Mouse (Mus musculus) heart, adult 2 months (tissue): ENCODE measurements around the gene Krr1. TPM values are rescaled to one million over a fixed set of nuclear protein-coding genes. Genes with fewer than 3 reads are reported as not detected.

ENCODE experiments used
- DNase-seq, 2 experiments: peaks; one replicate each; pipeline ENCODE4 v3.0.0; 2021
- H3K27ac ChIP-seq: fragments of 200-600 bp; 2 replicates; pipeline ENCODE4 v1.8.1; 2022
- H3K27me3 ChIP-seq: fragments of 200-500 bp; 2 replicates; pipeline ENCODE4 v1.6.1; 2012; ENCODE audit warnings: mild to moderate bottlenecking, low read length, inconsistent platforms, mixed read lengths; ENCODE audit not compliant: control insufficient read depth, insufficient read depth
- H3K36me3 ChIP-seq: fragments of 200-500 bp; 2 replicates; pipeline ENCODE4 v1.6.1; 2012; ENCODE audit warnings: low read length, inconsistent platforms; ENCODE audit not compliant: control insufficient read depth, insufficient read depth
- H3K4me1 ChIP-seq: fragments of 200-500 bp; 2 replicates; pipeline ENCODE4 v1.6.1; 2011; ENCODE audit warnings: low read length; ENCODE audit not compliant: control insufficient read depth, insufficient read depth
- H3K4me3 ChIP-seq: fragments of 200-600 bp; 2 replicates; pipeline ENCODE4 v1.8.1; 2022
- H3K79me2 ChIP-seq: fragments of 200-500 bp; replicated peaks from 2 replicates; pipeline ENCODE4 v1.6.1; 2012; ENCODE audit warnings: mild to moderate bottlenecking, inconsistent platforms, low read length, moderate library complexity, mixed read lengths; ENCODE audit not compliant: control insufficient read depth, insufficient read depth
- H3K9ac ChIP-seq: fragments of 200-500 bp; 2 replicates; pipeline ENCODE4 v1.6.1; 2012; ENCODE audit warnings: low read depth, mild to moderate bottlenecking, control low read depth, inconsistent platforms, low read length, mixed read lengths
- CTCF ChIP-seq: fragments of 200-600 bp; IDR thresholded peaks from 2 replicates; pipeline ENCODE4 v1.8.1; 2022; ENCODE audit warnings: antibody characterized with exemption, mild to moderate bottlenecking, moderate library complexity
- EP300 ChIP-seq: fragments of 200-500 bp; IDR thresholded peaks from 2 replicates; pipeline ENCODE4 v1.6.1; 2011; ENCODE audit warnings: low read depth, low read length, control low read depth; ENCODE audit not compliant: insufficient read depth
- POLR2A ChIP-seq: fragments of 200-500 bp; IDR thresholded peaks from 2 replicates; pipeline ENCODE4 v1.6.1; 2011; ENCODE audit warnings: mild to moderate bottlenecking, low read depth, low read length, control low read depth; ENCODE audit not compliant: insufficient read depth
- WGBS: fragments of 180-500 bp; shearing (Covaris S2); methylation state at CpG from one replicate; pipeline ENCODE4 v1.1.7; 2018; 5-methylcytosine and 5-hydroxymethylcytosine counted together
- intact Hi-C: fragments of 180-260 bp; cut with DNase I; formaldehyde crosslinking; loops from one replicate; pipeline ENCODE4 v1.15.1; 2025
- polyA plus RNA-seq: library from polyadenylated mRNA; depleted of rRNA; stranded (reverse); fragments of >200 nt; gene quantifications from 2 replicates; pipeline ENCODE4 v1.2.3, GENCODE M21; 2012
- total RNA-seq, 2 experiments: library from RNA; stranded (reverse); gene quantifications; 2 replicates each; pipeline ENCODE4 v1.2.3; 2021

Krr1 gene
- total and polyA plus RNA-seq, 3 experiments, result 7.0 to 27.0 (median 24.2) TPM

DNA sequence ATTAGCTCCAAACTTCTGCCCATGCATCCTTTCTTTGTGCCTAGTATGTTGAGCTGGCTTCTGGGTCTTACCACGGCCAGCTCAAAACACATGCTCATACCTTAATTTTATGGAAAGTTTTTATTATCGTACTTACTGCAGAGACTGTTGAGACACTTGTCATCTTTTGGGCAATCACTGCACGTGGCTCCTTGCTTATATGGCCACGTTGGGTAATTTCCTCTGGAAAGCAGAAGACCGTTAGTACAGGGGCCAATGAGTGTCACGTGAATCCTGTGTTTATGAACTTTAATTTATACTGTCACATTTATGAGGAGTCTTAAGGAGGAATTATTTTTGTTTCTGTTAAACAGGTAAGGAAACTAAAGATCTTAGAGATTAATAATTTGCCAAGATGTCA is 14.0 kb downstream of the Krr1 start:
- Histone ChIP-seq H3K4me1 (no peaks in the 10 kb centered on the region), H3K9ac (no peak overlapping the region), H3K27ac (no peak overlapping the region), H3K79me2 (no peaks in the 10 kb centered on the region), H3K27me3 (no peaks in the 10 kb centered on the region), H3K4me3 (no peak overlapping the region), H3K36me3 (peaks cover 2% of the 10 kb centered on the region; the same call in 1 of the 2 replicates)
- no peak for DNase-seq
- 87% methylated on average over 6 of the region's 6 CpGs for WGBS
- no peak for TF ChIP-seq EP300
- TF ChIP-seq POLR2A, result no peak
- TF ChIP-seq CTCF, result no peak
- intact Hi-C loops, result no loop called here

DNA sequence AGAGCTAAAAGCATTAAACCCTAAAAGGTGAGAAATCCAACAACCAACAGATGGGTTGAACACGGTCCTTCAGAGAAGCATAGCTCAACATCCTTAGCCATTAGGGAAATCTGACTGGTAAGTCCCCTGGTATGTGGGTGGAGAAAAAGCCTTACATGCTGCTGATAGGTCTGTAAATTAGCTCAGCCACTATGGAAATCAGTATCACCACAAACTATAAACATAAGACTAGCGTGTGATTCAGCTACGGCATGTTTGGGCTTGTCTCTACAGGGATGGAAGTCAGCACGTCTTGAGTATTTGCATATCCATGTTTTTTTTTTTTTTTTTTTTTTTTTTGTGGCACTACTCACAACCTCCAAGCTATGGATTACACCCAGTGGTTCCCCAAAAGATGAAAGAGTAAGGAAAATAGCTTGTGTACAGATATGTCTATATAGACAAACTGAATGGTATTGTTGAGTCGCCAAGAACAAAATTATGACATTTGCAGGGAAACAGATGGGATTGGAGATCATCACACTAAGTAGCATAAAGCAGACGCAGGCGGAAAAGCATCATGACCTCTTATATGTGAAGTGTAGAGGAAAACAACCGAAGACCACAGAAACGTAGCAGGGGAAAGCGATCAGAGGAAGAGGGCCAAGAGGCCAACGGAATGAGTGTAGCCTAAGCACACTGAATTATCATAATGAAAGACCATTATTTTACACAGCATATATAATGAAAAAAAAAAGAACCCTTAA is 23.5 kb downstream of the Krr1 start:
- no peaks in the 10 kb centered on the region for H3K4me1 ChIP-seq
- intact Hi-C loops, result no loop called here
- H3K4me3 ChIP-seq, result no peak overlapping the region
- 86% methylated on average over 11 of the region's 11 CpGs for WGBS
- DNase-seq, result no peak
- no peak overlapping the region for H3K27ac ChIP-seq
- H3K36me3 ChIP-seq, result no peaks in the 10 kb centered on the region
- H3K79me2 ChIP-seq, result no peaks in the 10 kb centered on the region
- no peak for TF ChIP-seq CTCF
- no peaks in the 10 kb centered on the region for H3K27me3 ChIP-seq
- H3K9ac ChIP-seq, result no peak overlapping the region

DNA sequence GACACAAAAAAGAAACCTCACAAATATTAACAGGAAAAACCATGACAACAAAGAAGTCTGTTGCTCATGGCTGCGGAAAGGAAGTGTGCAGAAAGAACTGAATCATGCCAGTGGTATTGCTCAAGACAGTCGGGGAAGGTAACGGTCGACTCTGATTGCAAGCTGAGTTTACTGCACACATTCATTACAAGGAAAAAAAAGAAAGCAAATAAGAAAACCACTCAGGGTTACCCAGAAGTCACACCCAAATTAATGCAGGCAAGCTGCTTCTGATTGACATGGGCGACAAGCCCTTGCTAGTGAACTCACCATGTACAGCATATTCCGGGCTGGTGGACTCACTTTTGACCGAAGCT is 24.1 kb downstream of the Krr1 start:
- no peak for DNase-seq
- intact Hi-C loops, result no loop called here
- no peak for TF ChIP-seq POLR2A
- TF ChIP-seq CTCF, result no peak
- TF ChIP-seq EP300, result no peak
- Histone ChIP-seq H3K79me2 (no peaks in the 10 kb centered on the region), H3K27me3 (no peaks in the 10 kb centered on the region), H3K4me1 (no peaks in the 10 kb centered on the region), H3K4me3 (no peak overlapping the region), H3K36me3 (no peaks in the 10 kb centered on the region), H3K9ac (no peak overlapping the region), H3K27ac (no peak overlapping the region)
- 85% methylated on average over 7 of the region's 7 CpGs for WGBS

- H3K4me3 ChIP-seq, result no peak overlapping the region
- DNase-seq, result peak in 1 of 2 experiments; percentile 13
- no peak overlapping the region for H3K9ac ChIP-seq
- H3K4me1 ChIP-seq, result no peaks in the 10 kb centered on the region
- 60% methylated on average over 8 of the region's 8 CpGs for WGBS
- H3K79me2 ChIP-seq, result no peaks in the 10 kb centered on the region
- intact Hi-C loops, result no loop called here
- no peak overlapping the region for H3K27ac ChIP-seq
- H3K27me3 ChIP-seq, result no peaks in the 10 kb centered on the region
- H3K36me3 ChIP-seq, result no peaks in the 10 kb centered on the region
- TF ChIP-seq POLR2A (no peak), EP300 (no peak), CTCF (no peak)
These were observed 24.5 kb downstream of the Krr1 start for GRCm38 (mm10) chr10:111996911-111997347.

DNA sequence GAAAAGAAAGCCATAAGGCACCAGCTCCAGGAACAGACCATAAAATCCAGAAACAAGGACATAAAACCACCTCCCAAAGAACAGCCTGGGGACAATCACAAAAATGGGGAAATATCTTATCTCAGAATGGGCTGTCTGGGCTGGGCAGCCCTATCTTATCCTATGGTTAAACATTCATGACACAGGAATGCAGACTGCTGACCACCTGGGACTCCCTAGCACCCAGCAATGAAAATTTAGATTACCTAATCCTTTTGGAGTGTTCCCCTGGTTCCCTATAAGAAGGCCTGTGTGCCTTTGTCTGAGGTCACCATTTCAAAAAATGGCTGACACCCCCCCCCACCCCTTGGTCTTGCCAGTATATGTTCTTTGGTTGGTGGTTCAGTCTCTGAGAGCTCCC is 25.2 kb downstream of the Krr1 start:
- DNase-seq, result no peak
- no peak for TF ChIP-seq EP300
- intact Hi-C loops, result no loop called here

GRCm38 (mm10) chr10:111999765-112000164 is 27.3 kb downstream of the Krr1 start:
- Histone ChIP-seq H3K4me3 (no peak overlapping the region), H3K79me2 (no peaks in the 10 kb centered on the region), H3K4me1 (no peaks in the 10 kb centered on the region), H3K36me3 (no peaks in the 10 kb centered on the region), H3K27ac (no peak overlapping the region), H3K9ac (no peak overlapping the region), H3K27me3 (no peaks in the 10 kb centered on the region)
- no peak for TF ChIP-seq POLR2A
- intact Hi-C loops, result no loop called here
- no peak for DNase-seq
- WGBS, result 62% methylated on average over 3 of the region's 3 CpGs

More for the DNA sequence above, 25.2 kb downstream of the Krr1 start:
- no peaks in the 10 kb centered on the region for H3K36me3 ChIP-seq
- no peaks in the 10 kb centered on the region for H3K27me3 ChIP-seq
- no peak overlapping the region for H3K27ac ChIP-seq
- H3K79me2 ChIP-seq, result no peaks in the 10 kb centered on the region
- H3K4me3 ChIP-seq, result no peak overlapping the region
- H3K4me1 ChIP-seq, result no peaks in the 10 kb centered on the region
- no peak overlapping the region for H3K9ac ChIP-seq

DNA sequence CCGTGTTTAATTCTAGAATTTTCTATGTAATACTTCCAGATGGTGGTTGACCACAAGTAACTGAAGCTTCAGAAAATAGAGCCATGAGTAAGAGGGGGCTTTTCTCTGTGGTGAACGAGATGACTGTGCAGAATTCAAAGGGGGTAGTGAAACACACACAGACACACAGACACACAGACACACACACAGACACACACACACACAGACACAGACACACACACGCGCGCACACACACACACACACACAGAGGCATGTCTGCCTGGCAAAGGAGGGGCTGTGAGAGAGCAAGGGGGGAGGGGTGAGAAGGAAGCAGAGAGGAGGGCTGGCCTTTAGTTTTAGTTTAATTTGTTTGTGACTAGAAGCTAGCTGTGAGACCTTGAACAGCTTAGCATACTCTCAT is 28.1 kb downstream of the Krr1 start:
- TF ChIP-seq CTCF (no peak), EP300 (no peak), POLR2A (no peak)
- DNase-seq, result no peak
- intact Hi-C loops, result no loop called here
- no peaks in the 10 kb centered on the region for H3K27me3 ChIP-seq
- no peaks in the 10 kb centered on the region for H3K4me1 ChIP-seq
- no peak overlapping the region for H3K9ac ChIP-seq
- no peak overlapping the region for H3K4me3 ChIP-seq
- no peaks in the 10 kb centered on the region for H3K36me3 ChIP-seq
- 81% methylated on average over 5 of the region's 5 CpGs for WGBS
- H3K27ac ChIP-seq, result no peak overlapping the region
- H3K79me2 ChIP-seq, result no peaks in the 10 kb centered on the region
